Comparison of ENCODE assay signal across 11 mouse cellular contexts in the genomic region with DNA sequence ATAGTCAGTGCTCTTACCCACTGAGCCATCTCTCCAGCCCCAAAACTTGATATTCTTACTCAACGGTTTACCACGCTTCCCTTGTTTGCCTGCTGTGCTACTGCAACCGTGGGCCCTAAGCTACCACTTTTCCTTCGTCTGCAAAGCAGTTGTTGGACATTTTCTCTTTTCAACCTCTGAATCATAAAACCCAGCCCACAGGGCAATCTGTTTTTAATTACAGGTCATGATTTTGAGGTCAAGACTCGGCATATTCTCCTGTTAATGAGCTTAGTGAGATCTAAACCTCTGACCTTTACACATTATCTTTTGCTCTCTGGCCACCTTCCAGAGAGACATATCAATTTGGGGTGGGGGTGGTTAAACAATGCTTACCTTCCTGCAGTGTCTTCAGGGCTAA.
"Had no signal": no experiment of that assay in that cellular context is flagged by ENCODE, and none has a peak within 500 bp of the region (broad histone marks: within the 10 kb centered on the region; RNA-seq: fewer than 3 reads in every experiment).

No protein-coding gene starts in this region.

- H3K27me3 ChIP-seq: neural tube, embryonic 12.5 days had no signal

- H3K9me3 ChIP-seq: liver, embryonic 15.5 days; midbrain, embryonic 10.5 days; neural tube, embryonic 12.5 days had no signal

- H3K4me2 ChIP-seq: liver, embryonic 11.5 days; liver, embryonic 15.5 days; lung, embryonic 14.5 days; neural tube, embryonic 12.5 days had no signal

- DNase-seq: kidney, adult 2 months; kidney, postnatal 25 days; lung, embryonic 14.5 days; lung, postnatal 10 days; lung, postnatal 4 days; midbrain, embryonic 14.5 days; right cerebral cortex, postnatal 4 days had no signal

- H3K27ac ChIP-seq: liver, embryonic 15.5 days; midbrain, embryonic 10.5 days; neural tube, embryonic 12.5 days had no signal

- H3K9ac ChIP-seq: liver, embryonic 15.5 days; lung, embryonic 14.5 days; neural tube, embryonic 12.5 days had no signal

- H3K4me3 ChIP-seq: liver, embryonic 15.5 days; midbrain, embryonic 10.5 days; neural tube, embryonic 12.5 days had no signal

- H3K4me1 ChIP-seq: neural tube, embryonic 12.5 days had no signal
